In genomic region chr14:75034240-75034639, GRCm38 (mm10) we compare ENCODE assay signal across 11 mouse cellular contexts. TPM values are rescaled to one million over a fixed set of nuclear protein-coding genes. Genes with fewer than 3 reads are reported as not detected.
DNase-seq lines count a peak whose midpoint lies in the region; ATAC-seq and TF ChIP-seq lines count a peak whose summit lies in the region.
"Had no signal": no experiment of that assay in that cellular context is flagged by ENCODE, and none has a peak within 500 bp of the region (broad histone marks: within the 10 kb centered on the region; RNA-seq: fewer than 3 reads in every experiment).

No protein-coding gene starts in this region.

- TF ChIP-seq CTCF in spleen, adult 2 months (IDR thresholded peaks at IDR 0.05; ENCODE audit: extremely low read depth, insufficient read depth, insufficient read length, insufficient replicate concordance): no peak
- TF ChIP-seq CTCF in forebrain, postnatal 0 days (IDR thresholded peaks at IDR 0.05; ENCODE audit: low read depth): no peak

- no peak overlapping the region for H3K9ac ChIP-seq in liver, embryonic 16.5 days (ENCODE audit: low read depth, low read length)
- H3K9ac ChIP-seq in forebrain, postnatal 0 days: no peak overlapping the region
- H3K9ac ChIP-seq: midbrain, embryonic 12.5 days had no signal

- no peaks in the 10 kb centered on the region for H3K4me1 ChIP-seq in heart, embryonic 10.5 days
- no peaks in the 10 kb centered on the region for H3K4me1 ChIP-seq in liver, embryonic 16.5 days (ENCODE audit: control insufficient read depth, low read depth, low read length)
- H3K4me1 ChIP-seq in spleen, adult 2 months (ENCODE audit: control insufficient read depth, insufficient read depth, insufficient read length): peaks cover 22% of the 10 kb centered on the region
- H3K4me1 ChIP-seq in forebrain, postnatal 0 days (ENCODE audit: insufficient read depth): no peaks in the 10 kb centered on the region
- H3K4me1 ChIP-seq: midbrain, embryonic 12.5 days had no signal

- no peaks in the 10 kb centered on the region for H3K9me3 ChIP-seq in heart, embryonic 10.5 days
- no peaks in the 10 kb centered on the region for H3K9me3 ChIP-seq in liver, embryonic 16.5 days (replicated peaks; ENCODE audit: control insufficient read depth, low read length)
- no peaks in the 10 kb centered on the region for H3K9me3 ChIP-seq in forebrain, postnatal 0 days (ENCODE audit: low read length)
- H3K9me3 ChIP-seq: midbrain, embryonic 12.5 days had no signal

- 71% methylated on average over 3 of the region's 3 CpGs for WGBS in heart, embryonic 10.5 days
- WGBS in liver, embryonic 16.5 days (ENCODE audit: insufficient replicate concordance): 11% methylated on average over 3 of the region's 3 CpGs
- whole genome bisulfite sequencing in spleen, adult 2 months: 4% methylated on average over 3 of the region's 3 CpGs
- 89% methylated on average over 3 of the region's 3 CpGs for WGBS in forebrain, postnatal 0 days

- TF ChIP-seq POLR2A in spleen, adult 2 months (IDR thresholded peaks at IDR 0.05; ENCODE audit: low read depth, low read length): no peak

- ATAC-seq in activated CD4-positive, CD25-positive, alpha-beta regulatory T cell, adult 4 months: peak; percentile 77
- peak; percentile 56; the same call in 1 of the 2 replicates for ATAC-seq in liver, embryonic 16.5 days (ENCODE audit: low read depth)
- no peak for ATAC-seq in forebrain, postnatal 0 days
- no peak for ATAC-seq in cerebellum, adult (ENCODE audit: insufficient number of reproducible peaks, low FRiP score, low TSS enrichment)
- ATAC-seq: hindbrain, postnatal 0 days had no signal

- H3K36me3 ChIP-seq in heart, embryonic 10.5 days: no peaks in the 10 kb centered on the region
- H3K36me3 ChIP-seq in liver, embryonic 16.5 days (ENCODE audit: control insufficient read depth, insufficient read depth): no peaks in the 10 kb centered on the region
- peaks cover 28% of the 10 kb centered on the region for H3K36me3 ChIP-seq in spleen, adult 2 months (ENCODE audit: control insufficient read depth, insufficient read depth, low read length)
- no peaks in the 10 kb centered on the region for H3K36me3 ChIP-seq in forebrain, postnatal 0 days (ENCODE audit: insufficient read depth)
- H3K36me3 ChIP-seq: midbrain, embryonic 12.5 days had no signal

- H3K4me2 ChIP-seq in liver, embryonic 16.5 days (ENCODE audit: low read depth, low read length): no peak overlapping the region
- no peak overlapping the region for H3K4me2 ChIP-seq in forebrain, postnatal 0 days (ENCODE audit: low read depth)
- H3K4me2 ChIP-seq: midbrain, embryonic 12.5 days had no signal

- DNase-seq in heart, adult 11 months: peak; percentile 97
- DNase-seq in heart, embryonic 10.5 days (ENCODE audit: low spot score): no peak
- peak in 1 of 2 experiments; percentile 58 for DNase-seq in spleen, adult 2 months (ENCODE audit: low read depth in 1 of 2, low spot score in 2 of 2)
- DNase-seq in forebrain, postnatal 0 days: no peak
- no peak for DNase-seq in right cerebral cortex, postnatal 25 days
- DNase-seq: cerebellum, adult 8-10 months had no signal

- H3K27me3 ChIP-seq in heart, embryonic 10.5 days (ENCODE audit: insufficient read depth, poor library complexity, severe bottlenecking): no peaks in the 10 kb centered on the region
- no peaks in the 10 kb centered on the region for H3K27me3 ChIP-seq in liver, embryonic 16.5 days (ENCODE audit: control insufficient read depth, insufficient read depth, low read depth, low read length)
- H3K27me3 ChIP-seq in spleen, adult 2 months (ENCODE audit: control insufficient read depth, insufficient read depth, low read length): no peaks in the 10 kb centered on the region
- no peaks in the 10 kb centered on the region for H3K27me3 ChIP-seq in forebrain, postnatal 0 days (ENCODE audit: insufficient read depth, low read length)
- H3K27me3 ChIP-seq: midbrain, embryonic 12.5 days had no signal

- no peak overlapping the region for H3K4me3 ChIP-seq in heart, embryonic 10.5 days
- no peak overlapping the region for H3K4me3 ChIP-seq in liver, embryonic 16.5 days (ENCODE audit: low read depth, low read length)
- no peak overlapping the region for H3K4me3 ChIP-seq in spleen, adult 2 months (ENCODE audit: extremely low read depth, insufficient read depth, insufficient read length)
- no peak overlapping the region for H3K4me3 ChIP-seq in forebrain, postnatal 0 days (ENCODE audit: low read depth, low read length)
- H3K4me3 ChIP-seq: midbrain, embryonic 12.5 days had no signal

- H3K27ac ChIP-seq in heart, embryonic 10.5 days: no peak overlapping the region
- no peak overlapping the region for H3K27ac ChIP-seq in liver, embryonic 16.5 days (ENCODE audit: low read length)
- H3K27ac ChIP-seq in spleen, adult 2 months (ENCODE audit: insufficient read depth, low read length): peak overlapping the region; percentile 38
- no peak overlapping the region for H3K27ac ChIP-seq in forebrain, postnatal 0 days (ENCODE audit: low read depth, low read length)
- H3K27ac ChIP-seq: hindbrain, postnatal 0 days; midbrain, embryonic 12.5 days had no signal

RNA-seq across cellular contexts. Expression of gene Rubcnl, which starts 18.4 kb away (rescaled TPM):
- 0.40 and 0.81 TPM in 2 replicates for polyA plus RNA-seq in heart, embryonic 10.5 days (2016; fragmentation: Nextera tagmentation; extraction: Ambion mirVana)
- polyA plus RNA-seq in activated CD4-positive, CD25-positive, alpha-beta regulatory T cell, adult 4 months (2017; shearing (Covaris generic)): 1 to 10 TPM in 1 of 2 experiments, under 1 TPM in 1; 0.12 to 1.3 TPM
- 0.23 and 0.33 TPM in 2 replicates for polyA plus RNA-seq in liver, embryonic 16.5 days (2015; fragmentation: Nextera tagmentation; extraction: Ambion mirVana)
- 19.3 and 20.9 TPM in 2 replicates for polyA plus RNA-seq in spleen, adult 2 months (2012; rRNA removed)
- 0.05 and 0.54 TPM in 2 replicates for total RNA-seq in forebrain, postnatal 0 days (2014; rRNA removed)
- polyA plus RNA-seq in forebrain, postnatal 0 days (2015; fragmentation: Nextera tagmentation; extraction: Ambion mirVana): 0.09 and 0.17 TPM in 2 replicates

Comparison
In these comparisons a context has a peak if more than half of its experiments do, and no peak if none do; other contexts are left out.
1. ATAC-seq: peak in activated CD4-positive, CD25-positive, alpha-beta regulatory T cell, adult 4 months (single experiment) and liver, embryonic 16.5 days (single experiment); none in forebrain, postnatal 0 days (single experiment) and cerebellum, adult (single experiment).